Mouse (Mus musculus): ENCODE measurements at regions not wholly inside any gene's neighbourhood (a gene's known extent, or its start where the extent isn't known, plus 50 kb on each side); places are given as distances from the start of the nearest gene placed in this dataset.

- peak; percentile 32 to 56 for DNase-seq
Observed at GRCm38 (mm10) chr1:186444701-186445131, 261.1 kb downstream of the Tgfb2 start.

GRCm38 (mm10) chr1:186442160-186442559 is 263.6 kb downstream of the Tgfb2 start:
- no peak for DNase-seq

GRCm38 (mm10) chr1:186435336-186435972 is 270.3 kb downstream of the Tgfb2 start:
- DNase-seq = no peak

GRCm38 (mm10) chr1:186434782-186435181 is 271.0 kb downstream of the Tgfb2 start:
- no peak for DNase-seq

- DNase-seq = no peak
Observed at GRCm38 (mm10) chr1:186434007-186434406, 271.8 kb downstream of the Tgfb2 start.

DNA sequence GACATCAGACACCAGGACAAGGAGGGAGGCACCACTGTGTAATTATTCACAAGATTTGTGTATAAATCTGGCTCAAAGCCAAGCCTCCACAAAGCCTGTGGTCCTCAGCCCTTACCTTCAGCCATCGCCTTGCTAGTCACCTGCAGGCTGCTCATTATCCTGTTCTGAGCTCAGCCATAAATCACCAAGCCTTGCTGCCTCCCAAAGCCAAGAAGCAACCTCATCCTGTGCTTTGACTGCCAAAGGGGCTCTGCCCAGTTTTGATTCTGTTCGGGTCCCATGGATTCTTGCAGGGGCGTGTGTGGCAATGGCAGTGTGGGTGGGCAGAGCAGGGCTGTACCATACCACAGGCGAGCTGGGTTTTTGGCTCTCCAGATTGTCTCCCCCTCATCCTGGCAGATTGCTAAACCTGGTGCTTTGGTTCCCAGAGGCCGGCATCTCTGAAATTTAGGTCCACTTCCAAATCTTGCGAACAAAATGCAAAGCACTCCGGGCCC is 272.6 kb downstream of the Tgfb2 start:
- DNase-seq = peak in 1 of 2 experiments; percentile 21

DNA sequence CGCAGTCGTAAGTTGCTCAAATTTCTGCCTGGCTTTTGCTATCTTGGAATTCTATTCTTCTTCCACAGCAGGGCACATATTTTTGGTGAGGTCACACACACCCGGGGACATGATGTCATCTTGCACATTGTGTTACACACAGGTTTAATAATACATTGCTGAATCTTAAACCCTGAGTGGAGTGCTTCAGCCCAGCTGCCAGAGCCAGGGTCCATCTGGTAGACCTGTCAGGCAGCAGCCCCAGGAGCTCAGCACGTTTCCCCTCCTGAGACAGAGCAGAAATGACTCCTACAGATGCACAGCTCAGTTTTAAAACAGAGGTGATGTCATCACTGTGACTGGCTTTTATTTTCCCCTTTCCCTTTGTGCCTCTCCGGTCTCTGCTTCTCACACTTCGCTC is 280.4 kb downstream of the Tgfb2 start:
- DNase-seq = no peak

GRCm38 (mm10) chr1:186424084-186424483 is 281.7 kb downstream of the Tgfb2 start:
- DNase-seq = no peak

- no peak for DNase-seq
Observed at GRCm38 (mm10) chr1:186417101-186417500, 288.7 kb downstream of the Tgfb2 start.

DNA sequence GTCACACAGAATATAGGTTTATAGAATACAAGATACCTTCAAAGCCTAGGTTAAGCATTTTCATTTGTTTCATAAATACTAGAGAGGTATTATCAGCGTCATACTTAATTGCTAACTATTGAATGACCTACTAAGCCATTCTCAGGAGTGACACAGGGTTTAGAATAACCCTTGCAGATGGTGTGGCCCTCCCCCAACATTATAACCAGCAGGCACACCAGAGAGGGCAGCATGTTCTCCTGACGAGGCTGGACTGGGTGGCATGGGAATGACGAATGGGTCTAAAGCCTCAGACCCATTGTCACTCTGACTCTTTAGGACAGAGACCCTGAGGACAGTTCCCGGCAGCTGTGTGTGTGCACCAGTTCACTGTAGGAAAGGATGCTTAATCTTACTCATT is 290.5 kb downstream of the Tgfb2 start:
- DNase-seq = no peak

DNA sequence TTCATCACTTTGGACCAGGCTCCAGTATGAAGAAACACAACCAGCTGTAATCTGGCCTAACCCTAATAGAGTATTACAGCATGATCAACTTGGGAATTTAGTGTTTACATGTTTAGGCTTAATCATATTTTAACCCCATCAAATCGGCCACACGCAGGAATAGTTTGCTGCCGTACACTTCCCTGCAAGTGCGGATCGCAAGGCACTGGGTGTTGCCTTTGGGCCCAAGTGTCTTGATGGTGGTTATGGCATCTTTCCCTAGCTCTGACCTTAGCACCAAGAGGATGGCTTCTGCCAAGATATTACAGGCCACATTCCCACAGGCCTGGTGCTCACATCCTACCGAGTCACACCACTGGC is 291.9 kb downstream of the Tgfb2 start:
- peak; percentile 56 to 70 for DNase-seq

DNA sequence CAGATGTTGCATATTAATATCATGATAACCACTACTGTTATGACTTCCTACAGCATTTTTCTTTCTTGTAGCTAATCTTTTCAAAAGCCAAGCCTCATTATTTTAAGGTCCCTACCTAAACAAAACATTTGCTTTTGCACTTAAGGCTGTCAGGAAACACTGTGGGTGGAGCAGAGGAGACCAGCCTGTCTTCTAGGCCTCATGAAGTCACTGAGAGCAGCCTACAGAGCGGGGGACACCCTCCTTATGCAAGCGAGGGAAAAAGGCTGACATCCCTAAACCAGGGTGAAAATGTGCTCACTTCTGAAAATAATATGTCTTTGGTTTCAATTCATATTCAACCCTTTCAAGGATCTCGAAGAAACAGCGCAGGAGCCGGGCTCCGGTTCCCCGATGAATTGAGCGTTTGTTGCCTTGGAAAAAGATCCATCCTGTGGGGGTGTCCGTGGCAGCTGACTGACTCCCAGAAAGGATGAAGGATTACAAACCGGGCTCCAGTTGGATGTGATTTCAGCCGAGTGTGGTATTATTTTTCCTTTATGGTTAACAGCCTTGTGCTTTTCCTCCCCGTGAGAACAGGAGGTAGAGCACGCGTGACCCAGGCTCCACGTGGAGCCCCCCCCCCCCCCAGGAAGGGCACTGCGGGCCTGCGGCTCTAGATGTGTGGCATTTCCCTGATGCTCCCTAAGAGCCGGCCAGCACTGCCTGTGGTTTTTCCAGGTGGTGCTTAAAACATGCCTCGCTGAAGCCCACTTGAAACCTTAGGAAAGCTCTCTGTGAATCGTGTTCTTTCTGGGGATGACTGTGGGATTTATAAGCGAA is 292.5 kb downstream of the Tgfb2 start:
- peak; percentile 25 to 51 for DNase-seq

DNA sequence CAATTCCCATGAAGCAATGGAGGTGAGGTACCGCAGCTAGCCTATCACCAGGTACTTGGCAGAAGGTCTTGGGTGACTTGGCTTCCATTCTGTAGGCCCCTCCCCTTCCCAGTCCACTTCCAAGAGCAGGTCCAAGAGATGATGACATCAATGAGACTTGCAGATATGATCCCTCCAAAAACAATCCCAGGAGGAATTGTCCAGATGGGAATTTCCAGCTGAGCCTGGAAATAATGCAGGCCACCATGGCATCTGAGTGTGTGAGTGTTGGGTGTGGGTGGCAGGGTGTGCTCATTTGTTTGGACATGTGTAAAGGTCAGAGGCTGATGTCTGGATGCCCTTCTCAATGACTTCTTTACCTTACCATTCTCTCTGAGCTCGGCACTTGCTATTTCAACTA is 293.5 kb downstream of the Tgfb2 start:
- peak; percentile 36 to 52 for DNase-seq

GRCm38 (mm10) chr1:186408986-186409441 is 291.9 kb upstream of the Lyplal1 start:
- DNase-seq = peak in 1 of 2 experiments; percentile 23

GRCm38 (mm10) chr1:186407656-186408055 is 290.5 kb upstream of the Lyplal1 start:
- DNase-seq = peak in 1 of 2 experiments; percentile 46

- DNase-seq = no peak
Observed at GRCm38 (mm10) chr1:186405693-186406092, 288.6 kb upstream of the Lyplal1 start.

DNA sequence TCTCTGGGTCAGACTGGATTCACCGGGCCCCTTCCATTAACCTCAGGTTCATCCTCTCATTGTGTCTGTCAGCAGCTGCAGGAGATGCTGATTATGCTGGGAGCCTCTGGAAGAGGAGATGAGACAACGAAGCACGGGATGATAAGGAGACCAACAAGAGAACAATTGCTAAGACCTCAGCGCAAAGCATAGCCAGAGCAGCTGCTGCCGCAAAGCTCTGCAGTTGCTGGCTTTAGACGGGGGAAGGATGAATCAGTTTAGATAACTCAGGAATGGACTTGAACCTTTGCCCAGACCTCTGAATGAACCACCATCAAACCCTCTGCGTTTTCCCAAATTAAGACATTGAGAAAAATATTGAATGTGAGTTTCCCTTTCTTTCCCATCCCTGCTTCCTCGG is 282.7 kb upstream of the Lyplal1 start:
- peak; percentile 69 to 78 for DNase-seq

GRCm38 (mm10) chr1:186393005-186393404 is 275.9 kb upstream of the Lyplal1 start:
- peak; percentile 12 to 35 for DNase-seq

DNA sequence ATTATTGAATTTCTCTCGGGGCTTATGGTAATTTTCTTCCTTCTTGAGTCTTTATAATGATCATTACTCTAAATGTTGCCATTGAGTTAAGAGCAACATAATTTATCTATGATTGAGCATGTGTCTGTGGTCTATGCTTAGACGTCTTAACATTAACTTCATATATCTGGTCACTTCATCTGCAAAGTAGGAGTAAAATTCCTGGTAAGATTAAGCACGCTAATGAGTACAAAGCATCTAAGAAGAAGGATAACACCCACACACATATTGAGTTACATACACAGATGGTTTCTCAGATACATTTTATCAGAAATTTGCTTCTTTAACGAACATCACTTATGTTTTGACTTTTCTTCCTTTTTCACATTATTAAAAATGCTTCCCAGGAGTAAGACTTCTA is 267.3 kb upstream of the Lyplal1 start:
- DNase-seq = no peak

DNA sequence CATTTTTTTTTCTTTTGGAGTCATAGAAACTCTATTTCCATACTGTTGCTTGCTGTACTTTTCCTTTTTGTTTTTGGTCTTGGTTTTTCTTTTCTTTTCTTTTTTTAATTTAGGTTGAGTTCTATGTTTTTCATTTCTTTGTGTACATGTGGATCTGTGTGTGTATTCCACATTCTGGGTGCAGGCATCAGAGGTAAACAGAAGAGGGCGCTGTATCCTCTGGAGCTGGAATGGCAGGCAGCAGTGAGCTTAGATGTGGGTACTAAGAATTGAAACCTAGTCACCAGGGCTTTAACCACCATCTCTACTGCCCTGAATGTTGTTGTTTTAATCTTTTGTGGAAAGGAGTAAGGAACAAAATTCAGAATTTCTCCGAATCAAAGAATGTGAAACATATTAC is 266.3 kb upstream of the Lyplal1 start:
- no peak for DNase-seq

DNA sequence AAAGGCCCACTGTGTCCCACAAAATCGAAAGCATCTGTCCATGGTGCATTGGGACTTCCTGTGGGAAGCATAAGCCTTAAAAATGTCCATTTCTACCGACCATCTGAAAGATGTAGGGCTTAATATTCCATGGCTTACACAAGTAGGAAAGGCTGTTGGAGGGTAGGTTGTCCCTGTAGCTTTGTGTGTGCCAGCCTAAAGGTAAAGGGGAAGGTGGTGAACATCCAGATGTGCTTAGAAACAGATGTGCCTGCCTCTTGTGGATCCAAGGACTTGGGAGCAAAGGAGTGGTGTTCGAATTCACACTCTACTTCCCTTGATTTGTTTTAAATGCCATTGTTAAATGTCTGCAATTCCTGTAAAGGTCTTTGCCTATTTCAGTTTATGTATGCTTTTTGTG is 265.9 kb upstream of the Lyplal1 start:
- no peak for DNase-seq

- DNase-seq = no peak
Observed at GRCm38 (mm10) chr1:186379938-186380847, 263.1 kb upstream of the Lyplal1 start.

Measured in heart, adult 18-20 months (tissue).